Mouse (Mus musculus) ZHBTc4 (cell line): ENCODE measurements around the gene Sugct.
A peak's percentile ranks its signal among the peaks of the same experiment; 100 is the strongest.

ENCODE experiments used
- DNase-seq: peaks from one replicate; pipeline ENCODE4 v3.0.0-alpha.2; 2011; ENCODE audit warnings: low read depth, low spot score

Gene Sugct

GRCm38 (mm10) chr13:17694911-17695699 lies at the start of gene Sugct, which contains the start of gene Mplkip:
TSS of gene Sugct (minus strand) at chr13:17695553.
TSS of gene Mplkip (plus strand) at chr13:17695192.
- DNase-seq: peak; percentile 100

DNA sequence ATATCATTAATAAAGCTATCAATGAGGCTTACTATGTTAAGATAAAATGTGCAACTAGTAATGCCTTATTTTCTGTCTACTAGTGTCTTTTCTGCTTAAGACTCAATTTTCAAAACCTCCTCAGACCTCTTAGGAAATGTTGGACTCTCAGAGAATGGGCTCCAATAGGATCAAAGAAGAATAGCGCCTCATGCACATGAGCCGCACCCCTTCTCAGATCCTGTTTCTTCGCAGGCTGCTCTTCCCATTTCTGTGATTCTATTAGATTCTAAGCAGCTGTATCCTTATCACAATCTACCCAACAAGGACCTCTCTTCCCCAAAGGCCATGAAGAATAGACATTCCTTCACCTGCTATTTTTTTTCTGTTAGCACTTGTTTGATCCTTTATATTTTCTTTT lies 33.4 kb upstream of the Sugct start:
- DNase-seq: no peak

GRCm38 (mm10) chr13:17727922-17728321 lies 32.6 kb upstream of the Sugct start:
- no peak for DNase-seq

DNA sequence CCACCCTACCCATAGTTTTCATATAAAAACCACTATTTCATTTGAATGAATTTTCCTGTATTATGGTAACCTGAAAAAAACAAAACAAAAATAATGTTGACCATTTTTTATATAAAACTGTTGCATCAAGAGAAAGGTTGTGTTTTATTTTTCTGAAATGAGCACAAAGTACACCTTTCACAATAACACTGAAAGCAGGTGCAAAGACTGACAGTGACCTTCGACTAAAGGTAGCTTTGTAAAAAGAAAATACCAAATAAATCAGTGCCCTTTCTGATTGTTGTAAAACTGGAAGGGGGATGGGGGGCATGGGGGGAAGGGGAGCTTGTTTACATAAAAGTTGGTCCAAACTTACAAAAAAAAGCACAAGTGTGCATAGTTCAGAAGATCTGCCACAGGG lies 22.0 kb upstream of the Sugct start:
- no peak for DNase-seq

GRCm38 (mm10) chr13:17708784-17709311 lies 13.5 kb upstream of the Sugct start:
- DNase-seq: no peak

- no peak for DNase-seq
Measured at GRCm38 (mm10) chr13:17705188-17705826, 10.0 kb upstream of the Sugct start.

DNA sequence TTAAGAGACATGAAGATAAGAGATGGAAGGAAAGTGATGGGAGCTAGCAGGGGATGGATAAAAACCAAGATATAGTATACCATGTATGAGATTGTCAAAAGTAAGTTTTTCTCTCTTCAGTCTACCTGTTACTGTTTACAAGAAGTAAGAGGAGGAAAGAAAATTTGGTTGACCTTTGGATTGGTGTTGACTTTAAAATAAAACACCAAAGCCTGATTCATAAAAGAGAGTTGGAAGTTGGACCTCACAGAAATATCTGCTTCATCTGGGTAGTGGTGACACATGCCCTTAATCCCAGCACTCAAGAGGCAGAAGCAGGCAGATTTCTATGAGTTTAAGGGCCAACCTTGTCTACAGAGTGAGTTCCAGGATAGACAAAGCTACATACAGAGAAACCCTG lies 7.0 kb upstream of the Sugct start:
- no peak for DNase-seq

DNA sequence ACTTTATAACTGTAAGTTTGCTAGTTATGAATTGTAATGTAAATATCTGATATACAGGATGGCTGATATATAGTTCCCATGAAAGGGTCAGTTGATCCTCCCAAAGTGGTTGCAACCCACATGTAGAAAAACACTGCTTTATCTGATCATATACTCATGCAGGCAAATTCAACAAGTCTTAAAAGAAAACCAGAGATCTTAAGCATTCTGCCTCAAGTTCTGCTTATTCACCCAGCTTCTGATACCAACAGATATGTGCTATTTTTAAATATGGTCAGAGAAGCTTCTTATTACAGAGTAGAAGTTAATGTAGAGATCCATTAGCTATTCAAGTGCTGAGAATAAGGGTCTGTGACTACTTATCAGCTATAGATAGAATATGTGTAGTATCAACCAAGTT lies 6.0 kb upstream of the Sugct start:
- DNase-seq: no peak

DNA sequence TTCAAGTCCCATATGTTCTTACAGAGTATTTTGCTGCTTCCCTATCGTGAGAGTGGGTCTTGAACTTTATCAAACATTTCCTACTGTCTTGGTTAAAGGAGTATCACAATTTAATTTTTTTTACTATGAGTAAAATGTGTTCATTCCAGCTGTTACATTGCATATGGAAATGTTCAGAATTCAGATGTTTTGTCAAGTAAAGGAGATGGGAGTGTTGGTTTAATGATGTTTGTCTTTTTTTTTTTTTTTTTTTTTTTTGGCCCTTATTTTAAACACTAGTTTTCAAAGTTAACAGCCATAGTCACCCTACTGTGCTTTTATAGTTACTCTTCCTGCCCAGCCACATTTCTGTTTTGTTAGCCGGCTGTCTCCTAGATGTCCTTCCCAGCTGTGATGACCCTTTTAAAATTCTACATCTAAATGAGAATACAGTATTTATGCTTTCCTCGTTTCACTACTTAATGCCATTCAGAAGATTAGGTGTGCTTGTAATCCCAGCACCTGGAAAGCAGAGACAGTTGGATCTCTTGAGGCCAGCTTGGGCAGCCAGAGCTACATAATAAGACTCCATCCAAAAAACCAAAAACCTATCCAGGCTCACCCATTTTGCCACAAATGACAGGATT lies 4.8 kb upstream of the Sugct start:
- DNase-seq: peak; percentile 60

DNA sequence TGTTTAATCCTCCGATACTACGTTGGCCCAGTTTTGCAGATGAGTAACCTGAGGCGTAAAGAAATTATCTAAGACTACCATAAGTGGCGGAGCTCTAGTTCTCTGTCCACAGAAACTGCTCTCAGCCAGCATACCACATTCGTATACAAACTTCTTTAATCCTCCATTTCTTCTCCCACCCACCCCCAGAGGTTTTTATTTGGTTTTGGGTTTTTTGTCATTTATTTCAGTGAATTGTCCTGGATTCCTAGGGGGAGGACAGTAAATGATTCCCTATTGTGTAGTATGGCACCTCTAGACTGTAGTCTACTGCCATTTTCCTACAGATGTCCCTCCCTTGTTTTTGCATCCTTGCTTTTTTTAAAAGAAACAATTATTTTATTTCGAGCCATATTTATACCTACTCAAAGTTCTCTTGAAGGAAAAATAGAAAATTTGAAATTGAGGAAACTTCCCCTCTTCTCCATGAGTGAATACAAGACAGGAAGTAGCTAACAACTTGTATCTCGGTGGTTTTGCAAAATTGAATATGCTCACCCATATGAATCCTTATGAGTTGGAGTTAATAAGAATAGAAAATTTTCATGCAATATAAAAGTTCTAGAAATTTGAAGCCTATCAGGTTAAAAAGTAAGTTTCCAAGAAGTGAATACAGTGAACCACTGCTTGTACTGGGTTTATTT lies 686 bp upstream of the Sugct start:
- DNase-seq: no peak

- DNase-seq: no peak
Measured at GRCm38 (mm10) chr13:17694414-17694813, 939 bp downstream of the Sugct start.

DNA sequence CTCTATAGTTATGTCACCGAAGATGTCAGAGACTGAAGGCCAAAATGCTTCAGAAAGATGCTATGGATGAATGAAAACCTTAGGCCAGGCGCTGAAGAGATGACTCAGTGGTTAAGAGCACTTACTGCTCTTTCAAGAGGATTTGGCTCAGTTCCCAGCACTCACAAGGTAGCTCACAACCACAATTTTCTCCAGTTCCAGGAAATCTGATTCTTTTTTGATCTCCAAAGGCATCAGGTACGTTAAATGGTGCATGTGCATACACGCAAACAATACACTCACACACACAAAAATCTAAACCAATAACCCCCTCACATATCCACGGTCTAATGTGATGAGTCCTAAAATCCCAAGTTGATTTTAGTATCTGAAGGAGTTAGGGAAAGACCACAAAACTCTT lies 1.5 kb downstream of the Sugct start:
- peak; percentile 16 for DNase-seq

- DNase-seq: no peak
Measured at GRCm38 (mm10) chr13:17691436-17691835, 3.9 kb downstream of the Sugct start.

DNA sequence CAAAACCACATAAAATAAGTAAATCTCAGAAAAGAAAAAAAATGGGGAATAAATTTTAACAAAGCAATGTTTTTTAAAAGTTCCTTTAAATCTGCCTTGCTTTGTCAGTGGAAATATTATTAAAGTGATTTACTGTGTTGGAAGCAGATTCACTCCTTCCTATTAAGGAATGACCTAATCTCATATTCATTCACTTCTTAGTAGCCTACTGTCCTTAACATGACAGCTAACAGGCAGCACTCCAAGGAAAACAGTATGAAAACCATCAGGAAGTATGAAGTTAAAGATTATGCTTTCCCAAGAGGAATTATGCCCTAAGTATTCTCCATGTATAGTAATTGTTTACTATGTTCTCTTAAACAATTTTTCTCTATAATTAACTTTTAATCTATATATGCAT lies 4.7 kb downstream of the Sugct start:
- no peak for DNase-seq

DNA sequence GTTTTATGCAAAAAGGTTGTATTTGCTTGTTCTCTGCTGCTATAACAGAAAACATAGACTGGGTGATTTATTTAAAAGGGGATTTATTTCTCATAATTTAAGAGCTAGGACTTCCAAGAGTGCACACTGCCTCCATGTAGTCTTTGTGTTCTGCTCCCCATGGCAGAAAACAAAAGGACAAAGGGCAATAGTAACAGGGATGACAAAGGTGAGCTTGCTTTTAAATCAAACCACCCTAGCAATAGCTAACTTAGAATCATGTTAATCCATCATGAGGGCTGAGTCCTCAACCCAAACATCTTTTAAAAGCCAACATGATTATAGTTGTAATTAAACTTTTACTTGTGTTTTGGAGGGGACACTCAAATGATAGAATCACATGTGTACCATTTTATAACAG lies 5.9 kb downstream of the Sugct start:
- DNase-seq: no peak

DNA sequence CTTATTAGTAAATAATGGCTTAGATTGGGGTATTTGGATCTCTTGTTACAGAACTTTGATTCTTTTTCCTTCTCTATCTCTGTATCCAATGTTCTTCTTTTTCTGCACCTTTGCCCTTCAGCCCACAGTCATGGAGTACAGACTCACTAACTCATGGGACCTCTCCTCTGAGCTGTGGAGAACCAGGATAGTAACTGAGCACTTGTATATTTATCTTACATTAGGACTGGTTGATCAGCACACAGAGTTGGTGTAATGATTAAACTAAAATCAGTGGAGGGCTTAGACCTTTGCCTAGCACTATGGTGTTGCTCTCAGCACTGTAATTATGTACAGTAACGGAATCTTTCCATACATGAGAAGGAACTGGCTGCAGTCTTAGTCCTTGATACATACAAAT lies 24.2 kb downstream of the Sugct start:
- DNase-seq: no peak

DNA sequence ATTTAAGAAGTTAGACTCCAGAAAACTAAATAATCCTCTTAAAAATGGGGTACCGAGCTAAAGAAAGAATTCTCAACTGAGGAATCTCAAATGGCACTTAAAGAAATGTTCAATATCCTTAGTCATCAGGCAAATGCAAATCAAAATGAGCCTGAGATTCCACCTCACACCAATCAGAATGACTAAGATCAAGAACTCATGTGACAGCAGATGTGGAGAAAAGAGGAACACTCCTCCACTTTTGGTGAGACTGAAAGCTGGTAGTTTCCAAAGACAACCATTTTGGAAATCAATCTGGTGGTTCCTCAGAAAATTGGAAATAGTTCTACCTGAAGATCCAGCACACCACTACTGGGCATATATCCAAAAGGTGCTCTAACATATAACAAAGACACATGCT lies 28.0 kb downstream of the Sugct start:
- DNase-seq: no peak

- peak; percentile 36 for DNase-seq
Measured at GRCm38 (mm10) chr13:17642294-17642693, 53.1 kb downstream of the Sugct start.

DNA sequence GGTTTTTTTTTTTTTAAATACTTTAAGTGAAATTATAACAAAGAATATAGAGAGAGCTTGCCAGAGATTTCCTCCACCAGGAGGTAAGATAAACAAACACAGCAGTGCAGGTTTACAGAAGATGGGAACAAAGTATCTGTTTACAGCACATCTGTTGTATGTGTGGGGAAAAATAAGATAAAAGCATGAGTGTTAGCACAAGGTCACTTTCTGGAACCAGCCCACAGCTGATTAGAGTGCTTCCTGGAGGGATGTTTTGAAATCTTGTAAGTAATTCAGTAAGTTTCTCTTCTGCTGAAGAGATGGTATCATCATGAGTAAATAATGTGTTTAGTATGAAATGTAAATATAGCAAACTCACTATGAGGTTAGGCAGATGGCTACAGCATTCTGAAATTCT lies 57.3 kb downstream of the Sugct start:
- no peak for DNase-seq

- DNase-seq: no peak
Measured at GRCm38 (mm10) chr13:17627108-17627507, 68.2 kb downstream of the Sugct start.

GRCm38 (mm10) chr13:17624976-17625375 lies 70.4 kb downstream of the Sugct start:
- no peak for DNase-seq

DNA sequence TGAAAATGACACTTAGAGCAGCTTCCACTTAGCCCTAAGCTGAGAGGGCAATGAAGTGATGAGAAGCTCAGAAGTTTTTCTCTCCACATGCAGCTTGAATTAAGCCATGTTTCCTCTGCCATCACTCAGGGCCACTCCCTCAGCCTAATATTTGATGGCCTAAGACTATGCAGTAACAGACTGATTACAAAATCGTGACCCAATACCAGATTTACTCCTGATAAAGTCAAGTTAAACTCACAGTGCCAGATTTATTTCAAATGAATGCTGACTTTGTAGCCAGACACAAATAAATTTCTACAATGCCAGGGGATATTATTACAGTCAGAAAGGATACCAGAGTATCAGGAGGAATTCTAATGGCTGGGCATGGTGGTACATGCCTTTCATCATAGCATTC lies 89.1 kb downstream of the Sugct start:
- no peak for DNase-seq
